Mouse (Mus musculus) R1 (cell line): ENCODE results near the gene Cyp2j12.
"Not testable (repeated sequence)": the region's sequence is repeated elsewhere in the genome, so short reads cannot be mapped to it uniquely, and the experiment has no call there.

Source experiments
- DNase-seq: peaks from one replicate; pipeline ENCODE4 v3.0.0-alpha.2; 2018; ENCODE audit warnings: low read depth, low spot score

Cyp2j12 gene

DNA sequence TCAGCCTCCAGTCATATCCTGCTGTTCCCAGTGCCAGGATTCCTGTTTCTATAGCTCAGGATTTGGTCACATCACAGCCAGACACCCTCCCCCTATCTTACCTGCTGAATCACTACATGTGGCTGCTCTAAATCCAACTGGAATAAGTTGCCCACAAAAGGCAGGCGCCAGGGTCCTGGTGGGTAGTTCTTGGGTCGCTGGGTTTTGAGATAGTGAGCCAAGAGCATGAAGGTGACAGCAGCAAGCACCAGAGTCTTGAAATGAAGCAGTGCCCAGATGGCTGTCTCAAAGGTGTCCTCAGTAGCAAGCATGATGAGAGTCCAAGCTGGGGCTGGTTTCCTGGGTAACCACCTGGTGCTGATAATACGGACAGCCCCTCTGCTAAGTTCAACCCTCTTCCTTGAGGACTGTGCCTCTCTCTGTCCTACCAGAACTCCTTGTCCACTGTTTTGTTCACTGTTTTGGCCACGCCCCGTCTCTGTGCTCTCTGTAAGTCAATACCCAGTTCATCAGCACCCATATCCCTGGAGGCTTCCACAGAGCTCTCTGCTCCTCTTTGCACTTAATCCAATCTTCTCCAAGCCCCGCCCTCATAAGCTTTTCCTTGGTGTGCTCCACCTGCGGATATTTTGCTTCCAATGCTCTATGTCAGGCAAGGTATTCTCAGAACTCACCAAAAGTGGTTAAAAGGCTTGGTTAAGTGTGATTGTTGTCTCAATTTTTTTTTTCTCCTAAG, at the start of gene Cyp2j12:
Cyp2j12 (minus strand) TSS at position 421 of the 736 bp plus-strand sequence.
- peak; percentile 17 for DNase-seq

DNA sequence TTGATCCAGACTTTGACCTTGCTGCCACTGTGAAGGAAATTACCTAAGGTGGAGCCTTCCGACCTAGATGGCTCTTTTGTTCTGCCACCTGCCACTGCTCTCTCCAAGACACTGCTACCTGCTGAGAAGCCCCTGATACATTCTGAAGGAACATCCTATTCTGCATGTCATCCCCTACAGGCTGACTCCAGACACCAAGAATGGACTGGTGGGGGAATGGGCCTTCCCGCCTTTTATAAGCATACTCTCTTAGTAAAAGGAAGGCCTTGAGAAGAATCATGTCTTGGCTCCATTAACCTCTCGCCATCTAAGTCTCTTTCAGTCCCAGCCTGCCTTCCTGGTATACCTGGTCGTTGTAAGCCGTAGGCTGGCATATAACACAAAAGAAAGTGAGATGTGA, 48.4 kb upstream of the Cyp2j12 start:
- peak; percentile 85 for DNase-seq

DNA sequence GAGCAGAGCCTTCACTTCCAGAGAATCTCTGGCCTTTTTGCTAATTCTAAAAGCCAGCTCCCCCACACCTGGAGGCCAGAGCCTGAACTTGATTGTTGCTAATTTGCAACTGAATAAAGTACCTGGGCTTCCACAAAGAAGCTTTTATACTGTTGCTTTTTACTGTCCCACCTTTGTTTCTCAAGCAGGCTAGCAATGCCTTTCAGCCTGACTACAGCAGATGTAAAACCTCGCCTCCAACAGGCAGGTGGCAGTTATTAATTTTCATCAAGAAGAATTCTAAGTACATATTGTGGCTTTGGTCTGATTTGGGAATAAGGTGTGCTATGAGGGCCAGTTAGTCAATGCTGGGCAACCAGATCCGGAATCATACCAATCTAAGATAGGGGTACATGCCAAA, 47.7 kb upstream of the Cyp2j12 start:
- peak; percentile 80 for DNase-seq

DNA sequence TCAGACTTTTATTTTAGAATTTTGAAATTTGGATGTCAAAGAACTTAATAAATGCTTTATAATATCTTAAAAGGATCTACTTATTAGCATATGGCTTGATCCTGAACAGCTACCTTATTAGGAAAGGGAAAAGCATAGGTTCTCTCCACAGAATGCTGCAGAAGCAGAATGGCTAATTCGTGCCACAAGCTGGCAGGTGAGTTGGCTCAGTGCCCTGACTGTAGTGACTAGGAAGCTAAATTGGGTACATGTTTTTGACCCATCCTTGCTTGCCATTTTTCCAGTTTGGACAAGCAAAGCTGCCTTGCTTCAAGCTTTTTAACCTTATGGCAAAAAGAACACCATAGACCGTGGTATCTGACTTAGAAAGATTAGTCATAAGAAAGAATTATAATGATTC, 47.2 kb upstream of the Cyp2j12 start:
- DNase-seq: not testable (repeated sequence)

DNA sequence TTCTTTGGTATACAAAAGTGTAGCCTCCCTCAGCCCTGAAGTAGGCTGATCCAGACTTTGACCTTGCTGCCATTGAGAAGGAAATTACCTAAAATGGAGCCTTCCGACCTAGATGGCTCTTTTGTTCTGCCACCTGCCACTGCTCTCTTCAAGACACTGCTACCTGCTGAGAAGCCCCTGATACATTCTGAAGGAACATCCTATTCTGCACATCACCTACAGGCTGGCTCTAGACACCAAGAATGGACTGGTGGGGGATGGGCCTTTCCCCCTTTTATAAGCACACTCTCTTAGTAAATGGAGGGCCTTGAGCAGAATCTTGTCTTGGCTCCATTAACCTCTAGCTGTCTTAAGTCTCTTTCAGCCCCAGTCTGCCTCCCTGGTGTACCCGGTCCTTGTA, 43.8 kb upstream of the Cyp2j12 start:
- peak; percentile 87 for DNase-seq

DNA sequence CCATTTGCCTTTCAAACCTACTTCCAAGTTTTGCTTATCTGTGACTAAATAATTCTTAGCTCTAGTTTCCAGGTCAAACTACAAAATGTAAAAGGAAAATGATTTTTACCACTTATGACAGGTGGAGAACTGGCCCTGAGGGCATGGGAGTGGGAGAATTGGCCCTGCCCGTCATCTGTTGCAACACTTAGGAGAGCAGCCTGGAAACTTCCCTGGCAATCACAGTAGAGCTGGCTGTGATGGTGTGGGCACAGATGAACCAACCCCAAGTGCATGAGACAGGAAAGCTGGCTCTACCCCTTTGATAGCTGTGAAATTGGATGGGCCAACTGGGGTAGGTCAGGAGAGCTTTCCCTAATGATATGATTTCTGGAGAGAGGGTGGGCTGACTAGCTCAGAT, 21.9 kb upstream of the Cyp2j12 start:
- no peak for DNase-seq

DNA sequence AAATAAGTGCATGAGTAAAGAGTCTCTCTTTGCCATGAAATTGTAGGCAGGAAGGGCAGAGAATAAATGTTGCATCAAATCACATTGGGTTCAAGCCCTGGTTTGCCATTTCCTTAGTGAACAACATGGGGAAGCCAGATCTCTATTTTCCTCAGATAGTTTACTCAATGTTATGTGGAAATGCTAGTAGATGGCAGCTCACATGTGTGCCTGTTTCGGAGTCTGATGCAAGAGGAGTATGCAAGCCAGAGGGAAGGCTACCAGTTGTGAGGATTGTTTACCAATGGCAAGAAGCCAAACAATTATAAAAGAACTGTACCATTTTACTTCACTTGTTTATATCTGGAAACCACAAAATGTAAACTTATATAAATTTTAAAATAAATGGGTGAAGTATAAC, 20.6 kb upstream of the Cyp2j12 start:
- DNase-seq: no peak

DNA sequence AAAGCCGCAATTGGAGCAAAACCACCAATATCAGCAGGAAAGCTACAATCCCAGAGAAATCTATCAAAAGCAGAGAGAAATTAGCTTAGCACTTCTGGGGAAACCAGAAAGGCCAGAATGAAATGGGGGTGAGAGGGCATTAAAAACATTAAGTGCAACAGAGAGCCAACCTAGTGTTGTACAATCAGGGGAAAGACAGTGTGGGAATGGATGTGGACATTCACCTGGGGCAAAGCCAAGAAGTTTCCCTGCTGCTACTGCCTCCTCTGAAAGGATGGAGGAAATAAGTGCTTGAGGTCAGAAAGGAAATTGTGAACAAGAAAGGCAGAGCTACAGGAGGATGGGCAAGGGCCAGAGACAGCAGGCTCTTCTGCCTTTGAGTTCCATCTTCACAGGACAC, 1.7 kb downstream of the Cyp2j12 start:
- no peak for DNase-seq

DNA sequence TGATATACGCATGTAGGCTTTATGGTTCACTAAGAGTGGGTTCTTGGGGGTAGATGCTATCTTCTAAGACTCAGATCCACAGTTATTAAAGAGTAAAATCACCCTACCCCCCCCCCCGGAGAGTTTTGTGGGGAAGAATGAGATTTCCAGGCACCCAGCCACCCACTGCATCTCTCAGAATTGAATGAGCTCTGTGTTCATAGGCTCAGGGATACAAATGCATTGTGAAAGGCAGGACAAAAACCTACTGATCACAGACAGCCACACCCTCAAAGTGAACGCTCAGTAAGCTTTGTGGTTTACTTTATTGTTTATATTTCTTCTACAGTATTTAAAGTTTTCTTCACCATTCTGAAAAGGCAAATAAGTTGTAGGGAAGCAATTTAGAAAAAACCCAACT, 6.7 kb downstream of the Cyp2j12 start:
- no peak for DNase-seq

DNA sequence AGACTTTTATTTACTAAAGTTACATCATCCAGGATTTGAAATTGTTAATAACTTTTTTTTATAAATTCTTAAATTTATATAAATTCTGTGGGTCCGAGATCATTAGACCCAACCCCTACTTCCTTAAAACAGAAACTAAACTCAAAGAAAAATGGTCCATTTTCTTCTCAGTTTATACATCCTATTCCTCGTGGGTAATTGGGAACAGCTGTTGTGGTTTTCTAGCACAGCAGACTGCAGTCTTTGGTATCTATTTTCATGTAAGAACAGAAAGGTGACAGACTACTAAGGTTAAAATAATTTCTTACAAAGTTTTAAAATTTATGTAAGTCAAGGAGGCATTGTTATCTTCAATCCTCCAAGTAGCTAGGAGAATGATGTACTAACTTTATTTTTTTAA, 44.1 kb downstream of the Cyp2j12 start:
- no peak for DNase-seq

DNA sequence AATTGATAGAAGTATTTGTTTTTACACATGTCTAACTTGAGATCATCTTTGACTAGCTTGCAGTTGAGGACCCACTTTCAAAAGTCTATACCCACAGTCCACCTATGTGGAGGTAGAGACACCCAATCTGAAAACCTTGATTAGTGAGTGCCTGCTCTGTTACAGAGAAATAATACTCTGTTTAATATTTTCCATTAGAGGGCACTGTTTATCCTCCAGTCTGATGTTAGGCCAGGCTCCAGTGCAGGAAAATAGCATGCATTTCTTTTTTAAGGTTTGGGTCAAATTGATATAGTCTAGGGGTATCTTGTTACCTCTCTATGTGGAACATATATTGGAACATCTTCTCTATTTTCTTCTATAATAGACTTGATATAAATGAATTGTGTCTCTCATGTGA, 49.1 kb downstream of the Cyp2j12 start:
- DNase-seq: no peak

DNA sequence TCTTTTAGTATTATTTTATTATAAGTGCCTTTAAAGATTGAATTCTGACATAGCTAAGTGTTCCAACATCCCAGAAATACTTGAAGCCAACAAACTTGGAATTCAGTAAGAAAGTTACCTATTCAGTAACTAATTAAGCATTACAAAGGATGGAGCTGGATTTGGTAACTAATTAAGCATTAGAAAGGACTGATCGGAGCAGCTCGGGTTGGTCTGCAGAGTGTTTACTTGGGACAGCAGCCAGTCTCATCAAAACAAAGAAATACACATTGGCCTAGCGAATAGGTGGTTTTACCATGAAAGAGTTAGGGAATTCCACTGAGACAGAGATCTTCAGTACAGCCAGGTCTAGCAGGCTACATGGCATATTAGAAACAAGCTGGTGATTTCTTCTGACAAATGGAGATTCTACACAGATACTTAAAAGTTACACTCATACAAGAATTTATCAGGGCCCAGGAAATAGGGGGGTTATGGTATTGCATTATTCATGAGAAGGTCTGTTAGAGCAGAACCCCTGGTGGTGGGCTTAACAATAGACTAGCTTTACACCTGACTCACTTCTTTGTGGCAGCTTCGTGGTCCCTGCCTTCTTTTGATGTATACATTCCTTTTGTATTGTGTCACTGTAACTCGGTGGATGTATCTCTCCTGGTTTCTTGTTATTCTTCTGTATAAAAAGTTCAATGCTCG, 51.5 kb downstream of the Cyp2j12 start:
- DNase-seq: peak; percentile 96

DNA sequence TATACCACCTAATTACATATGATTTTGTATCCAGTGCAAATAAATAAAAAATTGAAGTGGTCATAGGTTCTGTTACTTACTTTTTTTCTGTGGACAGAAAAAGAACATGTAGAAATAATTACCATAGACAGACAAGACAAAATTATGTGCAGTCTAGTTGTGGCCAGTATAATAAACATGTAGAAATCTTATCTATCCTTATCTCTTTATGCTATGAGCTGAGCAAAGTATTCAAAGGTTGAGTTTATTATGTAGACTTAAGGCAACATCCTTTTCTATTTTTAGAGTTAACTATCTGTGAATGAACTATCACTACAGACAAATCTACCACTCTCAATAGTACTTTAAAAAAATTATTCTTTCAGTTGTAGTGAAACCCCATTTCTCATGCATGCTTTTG, 62.6 kb downstream of the Cyp2j12 start:
- DNase-seq: no peak

DNA sequence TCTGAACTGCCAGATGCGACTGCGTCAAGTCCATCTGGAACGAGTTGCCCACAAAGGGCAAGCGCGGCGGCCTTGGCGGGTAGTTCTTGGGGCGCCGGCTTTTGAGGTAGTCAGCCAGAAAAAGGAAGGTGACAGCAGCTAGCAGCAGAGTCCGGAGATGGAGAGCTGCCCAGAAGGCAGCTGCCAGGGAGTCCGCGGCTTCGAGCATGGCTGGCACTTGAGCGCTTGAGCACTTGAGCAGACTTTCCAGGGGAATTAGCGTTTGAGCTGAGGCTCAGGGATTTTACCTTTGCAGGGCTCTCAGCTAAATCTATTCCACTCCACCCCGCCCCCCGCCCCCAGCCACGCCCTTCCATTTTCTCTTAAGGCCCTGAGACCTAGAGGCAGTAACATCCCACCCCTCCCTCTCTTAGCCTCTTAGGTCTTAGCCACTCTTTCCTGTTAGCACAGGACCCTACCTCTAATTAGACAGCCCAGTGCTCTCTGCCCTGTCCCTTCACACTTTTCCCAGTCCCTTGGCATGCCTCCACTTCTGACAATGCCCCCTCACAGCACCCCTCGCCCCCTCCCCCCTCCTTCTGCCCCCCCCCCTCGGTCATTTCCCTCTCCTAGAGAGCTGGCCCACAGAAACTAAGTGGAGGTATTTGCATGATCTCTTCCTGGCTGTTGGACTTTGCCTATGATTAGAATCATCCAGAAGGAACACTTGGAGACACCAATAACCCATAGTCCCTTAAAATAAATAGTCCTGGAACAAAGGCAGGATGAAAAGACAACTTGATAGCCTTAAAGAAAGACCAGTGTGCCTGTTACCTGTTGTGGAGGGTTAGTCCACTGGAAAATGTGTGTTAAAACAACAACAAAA, 63.5 kb downstream of the Cyp2j12 start, which contains the start of gene Cyp2j13:
Cyp2j13 (minus strand) TSS at position 286 of the 865 bp plus-strand sequence.
- DNase-seq: peak; percentile 55

DNA sequence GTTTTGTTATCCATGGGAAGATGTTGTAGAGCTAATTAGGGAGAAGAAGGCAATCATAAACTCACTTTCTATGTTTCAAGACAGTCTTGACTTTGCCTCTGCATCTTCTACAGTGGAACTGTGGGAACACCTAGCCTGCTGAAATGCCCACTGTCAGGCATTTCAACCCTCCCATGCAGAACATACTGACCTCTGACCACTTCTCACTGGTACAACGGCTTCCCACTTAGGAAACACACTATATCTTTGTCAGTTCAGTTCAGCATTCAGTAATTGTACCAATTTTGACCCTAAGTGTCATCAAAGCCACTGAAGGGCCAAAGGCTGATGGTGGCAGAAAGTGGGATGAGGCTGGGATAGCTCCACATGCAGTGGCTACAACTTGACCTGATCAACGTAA, 78.9 kb downstream of the Cyp2j12 start:
- DNase-seq: no peak

DNA sequence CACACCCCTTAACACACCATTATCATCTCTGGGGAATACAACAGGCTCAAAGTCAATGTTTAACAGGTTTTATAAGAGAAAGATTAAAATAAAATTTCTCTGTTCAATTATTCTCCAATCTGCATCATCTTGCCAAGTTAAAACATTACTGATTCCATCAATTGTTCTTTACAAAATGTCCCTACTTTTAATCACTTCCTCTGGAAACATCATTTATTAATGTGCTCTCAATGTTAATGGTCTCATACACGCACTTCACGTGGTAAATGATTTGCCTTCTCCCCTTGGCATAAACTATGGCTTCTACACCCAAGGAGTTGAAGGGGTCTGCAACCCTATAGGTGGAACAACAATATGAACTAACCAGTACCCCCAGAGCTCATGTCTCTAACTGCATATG, 80.8 kb downstream of the Cyp2j12 start:
- DNase-seq: no peak
